Mouse (Mus musculus) stomach, postnatal 0 days (tissue): ENCODE measurements around the gene Ptprk. TPM values are rescaled to one million over a fixed set of nuclear protein-coding genes. Genes with fewer than 3 reads are reported as not detected.

Experiments
- ATAC-seq: fragments of 200-750 bp; cut with Nextera tagmentation; 2 replicates; pipeline ENCODE4 v1.8.0; 2017; ENCODE audit not compliant: low FRiP score, low TSS enrichment
- DNase-seq: peaks from one replicate; pipeline ENCODE4 v3.0.0-alpha.2; 2016; ENCODE audit warnings: low spot score
- H3K27ac ChIP-seq: fragments of 300-500 bp; sonication (generic); replicated peaks from 2 replicates; pipeline ENCODE4 v1.5.1; 2014; ENCODE audit warnings: mild to moderate bottlenecking, control low read depth
- H3K27me3 ChIP-seq: fragments of 300-500 bp; sonication (generic); 2 replicates; pipeline ENCODE4 v1.6.1; 2014; ENCODE audit warnings: low read length; ENCODE audit not compliant: control insufficient read depth, insufficient read depth
- H3K36me3 ChIP-seq: fragments of 300-500 bp; sonication (generic); 2 replicates; pipeline ENCODE4 v1.6.1; 2014; ENCODE audit warnings: low read length, mixed read lengths; ENCODE audit not compliant: control insufficient read depth, insufficient read depth
- H3K4me1 ChIP-seq: fragments of 300-500 bp; sonication (generic); replicated peaks from 2 replicates; pipeline ENCODE4 v1.6.1; 2014; ENCODE audit warnings: antibody characterized with exemption; ENCODE audit not compliant: control insufficient read depth, insufficient read depth
- H3K4me2 ChIP-seq: fragments of 300-500 bp; sonication (generic); replicated peaks from 2 replicates; pipeline ENCODE4 v1.6.1; 2014; ENCODE audit warnings: low read depth, mild to moderate bottlenecking, control low read depth, moderate library complexity
- H3K4me3 ChIP-seq: fragments of 300-500 bp; sonication (generic); 2 replicates; pipeline ENCODE4 v1.5.1; 2014; ENCODE audit warnings: low read depth, low read length, control low read depth
- H3K9ac ChIP-seq: fragments of 300-500 bp; sonication (generic); 2 replicates; pipeline ENCODE4 v1.6.1; 2014; ENCODE audit warnings: mild to moderate bottlenecking, low read length, control low read depth, mixed read lengths
- H3K9me3 ChIP-seq: fragments of 300-500 bp; sonication (generic); 2 replicates; pipeline ENCODE4 v1.6.1; 2016; ENCODE audit warnings: low read length; ENCODE audit not compliant: control insufficient read depth
- CTCF ChIP-seq: IDR thresholded peaks from 2 replicates; pipeline ENCODE4 v1.5.1; 2016; ENCODE audit warnings: antibody characterized with exemption, low read depth, mild to moderate bottlenecking, moderate library complexity
- EP300 ChIP-seq: optimal IDR thresholded peaks from 2 replicates; pipeline ENCODE3; 2016; ENCODE audit warnings: antibody characterized with exemption
- WGBS: fragments of 180-500 bp; shearing (Covaris S2); extraction: QIAGEN DNeasy Blood & Tissue Kit; methylation state at CpG from one replicate; pipeline ENCODE4 v1.1.7; 2014; 5-methylcytosine and 5-hydroxymethylcytosine counted together
- polyA plus RNA-seq: library from polyadenylated mRNA; unstranded; fragments of >200 nt; fragmentation: Nextera tagmentation; extraction: Ambion mirVana; gene quantifications from 2 replicates; pipeline ENCODE4 v1.2.1, GENCODE M21; 2015

Gene Ptprk
- polyA plus RNA-seq, 1 experiment from 2014 or later: 26.9 TPM

DNA sequence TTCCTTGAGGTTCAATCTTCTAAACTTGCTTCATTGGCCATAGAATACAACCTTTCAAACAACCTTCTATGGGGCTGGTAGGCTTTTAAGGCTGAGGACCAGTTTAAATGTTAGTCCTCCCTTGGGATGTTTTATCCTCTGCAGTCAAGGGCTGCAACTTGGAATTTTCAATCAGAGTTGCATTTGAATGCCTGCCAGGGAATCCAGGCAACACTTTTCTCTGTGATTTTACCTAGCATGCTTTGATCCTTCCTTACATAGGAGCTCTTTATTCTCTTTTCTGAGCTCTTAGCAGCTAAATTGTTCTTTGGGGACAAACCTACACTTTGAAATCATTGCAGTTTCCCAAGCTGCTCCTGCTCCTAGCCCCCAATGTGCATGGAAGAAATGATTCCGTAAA is 149.8 kb downstream of the Ptprk start:
- H3K27ac ChIP-seq: no peak overlapping the region
- DNase-seq: no peak
- no peaks in the 10 kb centered on the region for H3K27me3 ChIP-seq
- no peak for TF ChIP-seq EP300
- TF ChIP-seq CTCF: no peak
- no peak overlapping the region for H3K9ac ChIP-seq
- H3K4me2 ChIP-seq: no peak overlapping the region
- WGBS: 93% methylated on average over 1 of the region's 1 CpGs
- H3K36me3 ChIP-seq: no peaks in the 10 kb centered on the region
- ATAC-seq: no peak
- no peaks in the 10 kb centered on the region; the same call in 1 of the 2 replicates for H3K4me1 ChIP-seq
- no peaks in the 10 kb centered on the region for H3K9me3 ChIP-seq
- H3K4me3 ChIP-seq: no peak overlapping the region

- WGBS: 27% methylated on average over 5 of the region's 5 CpGs
- no peak overlapping the region for H3K4me2 ChIP-seq
- no peaks in the 10 kb centered on the region; the same call in 1 of the 2 replicates for H3K4me1 ChIP-seq
- no peak for DNase-seq
- no peaks in the 10 kb centered on the region for H3K36me3 ChIP-seq
- no peak for TF ChIP-seq EP300
- no peak for TF ChIP-seq CTCF
- no peak overlapping the region for H3K4me3 ChIP-seq
- no peaks in the 10 kb centered on the region for H3K27me3 ChIP-seq
- no peaks in the 10 kb centered on the region for H3K9me3 ChIP-seq
- 0 out of 2 replicates have a peak overlapping the region, but pooled peaks have one; percentile 37 for H3K27ac ChIP-seq
- no peak overlapping the region for H3K9ac ChIP-seq
- peak; percentile 38; the same call in 1 of the 2 replicates for ATAC-seq
Measured at GRCm38 (mm10) chr10:28225536-28226075, 151.0 kb downstream of the Ptprk start.

DNA sequence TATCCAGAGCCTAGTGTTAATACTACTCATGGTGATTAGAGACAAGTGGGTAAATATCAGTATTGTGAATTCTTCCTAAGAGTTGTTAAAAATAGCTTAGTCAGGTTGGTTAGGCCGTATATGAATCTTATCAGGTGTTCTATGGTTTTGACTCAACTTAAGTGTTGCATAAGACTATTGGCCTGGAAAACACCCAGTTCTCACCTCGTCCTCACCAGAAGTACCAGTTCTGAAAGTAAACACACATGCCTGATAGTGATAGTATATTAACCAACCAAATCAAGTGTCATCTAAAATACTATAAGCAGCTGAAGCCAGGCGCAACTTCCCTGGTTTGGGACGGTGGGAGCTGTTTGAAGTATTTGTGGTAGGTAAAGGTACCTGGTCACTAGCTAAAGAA is 153.1 kb downstream of the Ptprk start:
- ATAC-seq: peak; percentile 93
- no peaks in the 10 kb centered on the region for H3K9me3 ChIP-seq
- WGBS: 45% methylated on average over 4 of the region's 4 CpGs
- no peaks in the 10 kb centered on the region for H3K36me3 ChIP-seq
- no peak overlapping the region for H3K9ac ChIP-seq
- H3K4me3 ChIP-seq: no peak overlapping the region
- H3K4me2 ChIP-seq: no peak overlapping the region
- H3K27ac ChIP-seq: peak overlapping the region; percentile 41; the same call in 1 of the 2 replicates
- H3K27me3 ChIP-seq: no peaks in the 10 kb centered on the region
- no peak for TF ChIP-seq CTCF
- DNase-seq: peak; percentile 56
- H3K4me1 ChIP-seq: no peaks in the 10 kb centered on the region; the same call in 1 of the 2 replicates

- Histone ChIP-seq H3K4me3 (no peak overlapping the region), H3K27me3 (no peaks in the 10 kb centered on the region), H3K4me2 (no peak overlapping the region), H3K4me1 (no peaks in the 10 kb centered on the region; the same call in 1 of the 2 replicates), H3K36me3 (no peaks in the 10 kb centered on the region), H3K9ac (no peak overlapping the region), H3K27ac (peak overlapping the region; percentile 59; the same call in 1 of the 2 replicates), H3K9me3 (no peaks in the 10 kb centered on the region)
- peak; percentile 95 for ATAC-seq
- TF ChIP-seq CTCF: no peak
- no peak for TF ChIP-seq EP300
- 19% methylated on average over 1 of the region's 1 CpGs for WGBS
- peak; percentile 36 for DNase-seq
Measured at GRCm38 (mm10) chr10:28228208-28228607, 153.6 kb downstream of the Ptprk start.

DNA sequence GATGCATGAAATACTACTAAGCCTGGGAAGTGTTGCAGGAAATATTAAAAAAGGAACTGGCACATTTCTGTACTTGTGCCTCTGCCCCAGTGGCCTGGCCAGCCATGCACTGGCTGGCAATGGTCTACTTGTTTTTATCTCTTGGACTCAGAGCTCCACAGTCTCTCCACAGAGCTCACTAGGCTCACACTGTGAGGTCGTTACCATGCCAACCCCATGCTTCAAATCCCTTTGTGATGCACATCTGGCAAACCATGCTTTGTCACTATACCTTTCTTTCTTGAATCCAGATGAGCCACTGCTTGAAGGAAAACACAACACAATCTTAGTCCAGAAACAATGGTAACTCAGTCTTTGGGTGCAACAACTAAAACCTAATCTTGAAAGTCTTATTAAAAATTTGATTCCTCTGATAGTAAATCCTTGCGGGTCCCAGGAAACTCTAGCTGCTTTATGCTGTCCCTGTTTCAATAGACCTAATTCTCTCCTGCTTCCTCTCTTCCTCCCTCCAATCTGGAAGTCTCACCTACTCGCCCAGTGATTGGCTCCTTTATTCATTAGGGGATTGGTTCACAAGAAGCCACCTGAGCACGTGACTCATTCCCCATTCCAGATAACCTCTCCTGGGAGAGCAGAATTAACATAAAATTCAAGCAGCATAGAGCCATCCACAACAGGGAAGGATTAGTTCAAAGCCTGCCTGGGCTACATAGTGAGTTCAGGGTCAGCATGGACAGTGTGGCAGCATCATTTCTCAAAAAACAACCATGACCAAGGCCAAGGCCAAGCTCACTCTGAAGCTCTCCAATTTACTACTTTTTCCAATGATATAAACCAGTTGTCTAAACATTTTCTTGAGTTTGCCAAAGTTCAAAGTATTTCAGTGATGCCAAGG is 157.9 kb downstream of the Ptprk start:
- ATAC-seq (no peak), DNase-seq (no peak)
- Histone ChIP-seq H3K4me3 (no peak overlapping the region), H3K27ac (no peak overlapping the region), H3K9ac (no peak overlapping the region), H3K36me3 (no peaks in the 10 kb centered on the region), H3K4me2 (no peak overlapping the region), H3K27me3 (no peaks in the 10 kb centered on the region), H3K9me3 (no peaks in the 10 kb centered on the region), H3K4me1 (no peaks in the 10 kb centered on the region)
- WGBS: 77% methylated on average over 4 of the region's 4 CpGs
- TF ChIP-seq EP300 (no peak), CTCF (no peak)

DNA sequence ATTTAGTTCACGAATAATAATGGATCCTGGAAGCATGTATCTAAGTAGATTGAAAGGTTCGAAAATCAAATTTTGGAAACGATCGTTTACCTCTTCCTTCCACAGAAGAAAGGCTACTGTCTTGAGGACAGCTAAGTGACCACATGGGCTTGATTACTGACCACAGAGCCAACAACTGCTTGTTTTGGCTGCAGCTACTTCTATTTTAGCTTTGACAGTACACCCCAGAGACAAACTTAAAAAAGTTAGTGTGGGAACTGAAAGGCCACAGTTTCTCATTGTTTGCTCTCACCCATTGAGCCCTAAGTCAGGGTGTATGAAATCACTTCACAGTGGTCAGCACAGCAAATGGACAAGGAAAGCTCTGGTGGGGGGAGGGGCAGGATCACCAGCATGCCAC is 174.4 kb downstream of the Ptprk start:
- no peaks in the 10 kb centered on the region for H3K27me3 ChIP-seq
- WGBS: 87% methylated on average over 4 of the region's 4 CpGs
- DNase-seq (no peak), ATAC-seq (no peak)
- no peak overlapping the region for H3K27ac ChIP-seq
- no peaks in the 10 kb centered on the region for H3K36me3 ChIP-seq
- H3K4me1 ChIP-seq: no peaks in the 10 kb centered on the region
- no peak for TF ChIP-seq CTCF
- no peak for TF ChIP-seq EP300
- no peak overlapping the region for H3K9ac ChIP-seq
- no peak overlapping the region for H3K4me2 ChIP-seq
- no peak overlapping the region for H3K4me3 ChIP-seq
- H3K9me3 ChIP-seq: no peaks in the 10 kb centered on the region
